Mouse (Mus musculus): Measurements from ENCODE around the gene Ctbp2. TPM values are rescaled to one million over a fixed set of nuclear protein-coding genes. Genes with fewer than 3 reads are reported as not detected.

The Ctbp2 gene
- total and polyA plus RNA-seq, 2 experiments from 2014 or later = 27.9 to 71.3 TPM

DNA sequence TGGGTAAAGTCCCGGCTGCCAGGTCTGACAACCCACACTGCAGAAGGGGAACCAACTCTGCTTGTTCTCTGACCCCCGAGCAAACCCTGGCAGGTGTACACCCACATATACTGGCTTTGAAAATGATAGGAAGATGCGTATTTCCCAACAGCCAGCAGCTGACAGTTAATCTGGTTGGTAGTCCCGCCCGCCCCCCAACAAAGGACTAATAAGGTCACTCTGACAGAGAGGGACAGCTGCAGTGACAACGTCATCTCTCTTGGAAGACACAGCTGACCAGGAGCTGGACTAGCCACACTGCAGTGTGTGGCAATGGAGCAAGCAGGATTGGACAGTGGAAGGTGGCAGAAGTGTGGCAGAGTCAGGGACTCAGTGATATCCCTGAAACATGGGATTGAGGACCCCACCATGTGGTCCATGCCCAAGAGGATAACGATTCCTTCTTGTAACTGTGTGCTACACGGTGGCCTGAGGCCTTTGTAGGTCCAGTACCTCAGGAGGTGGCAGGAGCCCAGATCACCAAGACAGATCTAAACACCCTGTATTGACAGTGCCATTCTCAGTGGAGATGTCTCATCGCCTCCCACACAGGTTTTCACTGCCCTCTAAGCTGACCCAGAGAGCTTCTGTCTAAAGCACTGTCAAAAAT is 131.1 kb downstream of the Ctbp2 start:
- TF ChIP-seq CTCF (IDR thresholded peaks at IDR 0.05; ENCODE audit: low read depth) (no peak), EP300 (IDR thresholded peaks at IDR 0.05; ENCODE audit: low read depth) (no peak)
- ATAC-seq (ENCODE audit: insufficient read depth, low read depth) = no peak
- Histone ChIP-seq H3K36me3 (replicated peaks; ENCODE audit: control insufficient read depth, insufficient read depth, low read length) (peaks cover 97% of the 10 kb centered on the region), H3K27me3 (ENCODE audit: control insufficient read depth, insufficient read depth, low read length) (no peaks in the 10 kb centered on the region), H3K9ac (replicated peaks; ENCODE audit: low read depth, low read length) (no peak overlapping the region), H3K4me2 (ENCODE audit: low read depth, low read length) (no peak overlapping the region), H3K4me1 (ENCODE audit: control insufficient read depth, insufficient read depth) (no peaks in the 10 kb centered on the region), H3K27ac (ENCODE audit: low read depth) (no peak overlapping the region), H3K9me3 (replicated peaks; ENCODE audit: control insufficient read depth, low read length) (no peaks in the 10 kb centered on the region), H3K4me3 (ENCODE audit: low read depth, low read length) (no peak overlapping the region)
- DNase-seq (ENCODE audit: low spot score) = no peak
- WGBS = 86% methylated on average over 9 of the region's 9 CpGs

DNA sequence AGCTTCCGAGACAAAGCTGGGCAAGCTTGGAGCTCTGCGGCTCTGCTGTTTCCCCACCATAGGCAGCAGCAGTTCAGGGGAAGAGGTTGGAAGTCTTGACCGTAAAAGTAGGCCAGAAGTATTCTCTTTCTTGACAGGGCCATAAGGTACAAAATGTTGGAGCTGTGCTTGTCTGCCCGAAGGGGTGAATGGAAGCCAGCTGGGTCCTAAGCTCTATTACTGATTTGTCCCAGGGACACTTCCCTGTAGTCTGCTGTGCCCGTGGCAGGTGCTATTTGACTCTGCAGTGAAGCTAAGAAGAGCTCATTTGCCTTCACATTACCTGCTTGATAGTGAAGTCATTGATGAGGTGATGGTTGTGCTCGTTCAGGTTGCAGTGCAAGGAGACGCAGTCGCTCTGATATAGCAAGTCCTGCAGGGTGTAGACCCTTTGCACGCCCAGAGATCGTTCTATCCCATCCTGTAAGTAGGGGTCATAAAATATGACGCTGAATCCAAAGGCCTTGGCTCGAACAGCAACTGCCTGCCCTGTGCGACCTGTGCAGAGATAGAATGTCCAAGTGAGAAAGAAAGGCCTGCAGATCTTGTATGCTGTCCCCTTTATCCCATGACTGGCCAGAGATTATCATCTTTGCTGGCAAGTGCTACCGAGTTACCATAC is 132.8 kb downstream of the Ctbp2 start:
- no peaks in the 10 kb centered on the region for H3K4me1 ChIP-seq (ENCODE audit: control insufficient read depth, insufficient read depth)
- H3K27me3 ChIP-seq (ENCODE audit: control insufficient read depth, insufficient read depth, low read length) = no peaks in the 10 kb centered on the region
- H3K4me3 ChIP-seq (ENCODE audit: low read depth, low read length) = no peak overlapping the region
- H3K9me3 ChIP-seq (replicated peaks; ENCODE audit: control insufficient read depth, low read length) = no peaks in the 10 kb centered on the region
- no peak overlapping the region for H3K4me2 ChIP-seq (ENCODE audit: low read depth, low read length)
- H3K36me3 ChIP-seq (replicated peaks; ENCODE audit: control insufficient read depth, insufficient read depth, low read length) = peaks cover 90% of the 10 kb centered on the region
- 89% methylated on average over 14 of the region's 14 CpGs for WGBS
- H3K27ac ChIP-seq (ENCODE audit: low read depth) = no peak overlapping the region
- H3K9ac ChIP-seq (replicated peaks; ENCODE audit: low read depth, low read length) = no peak overlapping the region
- ATAC-seq (ENCODE audit: insufficient read depth, low read depth) (no peak), DNase-seq (ENCODE audit: low spot score) (no peak)
- TF ChIP-seq CTCF (IDR thresholded peaks at IDR 0.05; ENCODE audit: low read depth) = no peak

DNA sequence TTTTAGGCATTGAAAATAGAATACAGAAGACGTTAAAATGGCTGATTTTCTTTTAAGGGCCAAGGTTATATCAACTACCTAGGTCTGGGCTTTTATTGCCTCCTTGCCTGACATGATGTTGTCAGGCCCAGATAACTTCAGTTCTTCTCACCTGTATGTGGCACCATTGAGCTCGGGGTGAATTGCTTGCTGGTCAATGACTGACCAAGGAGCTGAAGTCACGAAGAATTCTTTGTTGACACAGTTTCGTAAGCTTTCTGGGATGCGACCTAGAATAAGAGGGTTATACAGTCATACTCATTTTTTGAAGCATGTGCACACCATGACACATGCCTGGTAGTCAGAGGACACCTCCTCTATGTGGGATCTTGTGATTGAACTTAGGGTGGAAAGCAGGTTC is 134.3 kb downstream of the Ctbp2 start:
- Histone ChIP-seq H3K27me3 (ENCODE audit: control insufficient read depth, insufficient read depth, low read length) (no peaks in the 10 kb centered on the region), H3K4me3 (ENCODE audit: low read depth, low read length) (no peak overlapping the region), H3K27ac (ENCODE audit: low read depth) (no peak overlapping the region), H3K36me3 (replicated peaks; ENCODE audit: control insufficient read depth, insufficient read depth, low read length) (peaks cover 85% of the 10 kb centered on the region), H3K9ac (replicated peaks; ENCODE audit: low read depth, low read length) (no peak overlapping the region), H3K9me3 (replicated peaks; ENCODE audit: control insufficient read depth, low read length) (no peaks in the 10 kb centered on the region), H3K4me1 (ENCODE audit: control insufficient read depth, insufficient read depth) (no peaks in the 10 kb centered on the region), H3K4me2 (ENCODE audit: low read depth, low read length) (no peak overlapping the region)
- WGBS = 89% methylated on average over 5 of the region's 5 CpGs
- DNase-seq (ENCODE audit: low spot score) (no peak), ATAC-seq (ENCODE audit: insufficient read depth, low read depth) (no peak)
- TF ChIP-seq EP300 (IDR thresholded peaks at IDR 0.05; ENCODE audit: low read depth) (no peak), CTCF (IDR thresholded peaks at IDR 0.05; ENCODE audit: low read depth) (no peak)

DNA sequence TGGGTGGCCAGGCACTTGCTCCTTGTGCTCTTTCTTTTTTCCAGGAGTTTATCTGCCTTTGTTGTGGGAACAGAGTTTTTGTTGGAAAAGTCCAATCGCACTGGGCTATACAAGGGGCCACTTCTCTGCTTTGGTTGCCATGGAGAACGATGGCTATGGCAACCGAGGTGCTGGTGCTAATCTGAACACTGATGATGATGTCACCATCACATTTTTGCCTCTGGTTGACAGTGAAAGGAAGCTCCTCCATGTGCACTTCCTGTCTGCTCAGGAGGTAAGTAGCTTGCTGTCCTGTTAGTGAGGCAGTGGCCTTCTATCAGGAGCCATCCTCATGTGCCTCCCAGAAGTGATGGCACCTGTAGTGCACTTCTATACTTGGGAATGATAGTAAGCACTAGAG is 141.5 kb downstream of the Ctbp2 start:
- 33% methylated on average over 3 of the region's 3 CpGs for WGBS
- TF ChIP-seq CTCF (IDR thresholded peaks at IDR 0.05; ENCODE audit: low read depth) (no peak), EP300 (IDR thresholded peaks at IDR 0.05; ENCODE audit: low read depth) (no peak)
- Histone ChIP-seq H3K9me3 (replicated peaks; ENCODE audit: control insufficient read depth, low read length) (no peaks in the 10 kb centered on the region), H3K36me3 (replicated peaks; ENCODE audit: control insufficient read depth, insufficient read depth, low read length) (peaks cover 55% of the 10 kb centered on the region), H3K27ac (ENCODE audit: low read depth) (no peak overlapping the region), H3K9ac (replicated peaks; ENCODE audit: low read depth, low read length) (no peak overlapping the region), H3K4me2 (ENCODE audit: low read depth, low read length) (no peak overlapping the region), H3K27me3 (ENCODE audit: control insufficient read depth, insufficient read depth, low read length) (no peaks in the 10 kb centered on the region), H3K4me3 (ENCODE audit: low read depth, low read length) (no peak overlapping the region), H3K4me1 (ENCODE audit: control insufficient read depth, insufficient read depth) (no peaks in the 10 kb centered on the region)
- DNase-seq (ENCODE audit: low spot score) (no peak), ATAC-seq (ENCODE audit: insufficient read depth, low read depth) (peak; percentile 27; the same call in 1 of the 2 replicates)

DNA sequence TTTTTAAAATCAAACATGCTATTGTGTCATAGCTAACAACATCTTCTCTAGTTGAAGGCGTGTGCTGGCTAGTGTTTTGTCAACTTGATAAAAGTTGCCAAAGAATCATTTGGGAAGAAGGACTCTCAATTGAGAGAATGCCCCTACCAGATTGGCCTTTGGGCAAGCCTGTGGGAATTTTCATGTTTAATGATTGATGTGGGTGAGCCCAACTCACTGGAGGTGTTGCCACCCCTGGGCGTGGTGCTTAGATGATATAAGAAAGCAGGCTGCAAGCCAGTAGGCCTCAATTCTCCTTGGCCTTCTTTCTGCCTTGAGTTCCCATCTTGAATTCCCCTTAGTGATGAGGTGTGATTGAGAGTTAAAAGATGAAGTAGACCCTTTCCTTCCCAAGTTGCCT is 146.2 kb downstream of the Ctbp2 start:
- Histone ChIP-seq H3K27ac (ENCODE audit: low read depth) (no peak overlapping the region), H3K9ac (replicated peaks; ENCODE audit: low read depth, low read length) (no peak overlapping the region), H3K4me1 (ENCODE audit: control insufficient read depth, insufficient read depth) (no peaks in the 10 kb centered on the region), H3K27me3 (ENCODE audit: control insufficient read depth, insufficient read depth, low read length) (no peaks in the 10 kb centered on the region), H3K4me3 (ENCODE audit: low read depth, low read length) (no peak overlapping the region), H3K4me2 (ENCODE audit: low read depth, low read length) (no peak overlapping the region), H3K36me3 (replicated peaks; ENCODE audit: control insufficient read depth, insufficient read depth, low read length) (peaks cover 43% of the 10 kb centered on the region), H3K9me3 (replicated peaks; ENCODE audit: control insufficient read depth, low read length) (no peaks in the 10 kb centered on the region)
- ATAC-seq (ENCODE audit: insufficient read depth, low read depth) = no peak
- WGBS = 90% methylated on average over 2 of the region's 2 CpGs
- TF ChIP-seq EP300 (IDR thresholded peaks at IDR 0.05; ENCODE audit: low read depth) (no peak), CTCF (IDR thresholded peaks at IDR 0.05; ENCODE audit: low read depth) (no peak)
- DNase-seq (ENCODE audit: low spot score) = no peak

DNA sequence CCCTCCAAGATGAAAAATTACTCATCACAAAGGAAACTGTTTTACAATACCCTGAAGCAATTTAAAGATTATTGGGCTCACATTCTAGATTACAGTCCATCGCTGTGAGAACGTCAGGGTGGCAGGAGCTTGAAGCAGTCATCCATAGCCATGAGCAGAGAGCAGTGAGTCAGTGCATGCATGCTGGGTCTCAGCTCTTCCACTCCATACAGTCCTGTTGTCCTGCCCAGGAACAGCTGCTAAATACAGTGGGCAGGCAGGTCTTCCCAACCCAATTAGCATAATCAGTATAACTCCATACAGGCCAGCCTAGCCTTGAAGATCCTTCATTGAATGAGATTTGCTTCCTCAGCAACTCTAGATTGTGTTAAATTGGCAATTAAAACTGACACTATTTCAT is 148.1 kb downstream of the Ctbp2 start:
- Histone ChIP-seq H3K27ac (ENCODE audit: low read depth) (no peak overlapping the region), H3K4me3 (ENCODE audit: low read depth, low read length) (no peak overlapping the region), H3K4me2 (ENCODE audit: low read depth, low read length) (no peak overlapping the region), H3K9ac (replicated peaks; ENCODE audit: low read depth, low read length) (no peak overlapping the region), H3K9me3 (replicated peaks; ENCODE audit: control insufficient read depth, low read length) (no peaks in the 10 kb centered on the region), H3K4me1 (ENCODE audit: control insufficient read depth, insufficient read depth) (no peaks in the 10 kb centered on the region), H3K27me3 (ENCODE audit: control insufficient read depth, insufficient read depth, low read length) (no peaks in the 10 kb centered on the region), H3K36me3 (replicated peaks; ENCODE audit: control insufficient read depth, insufficient read depth, low read length) (peaks cover 27% of the 10 kb centered on the region)
- ATAC-seq (ENCODE audit: insufficient read depth, low read depth) = no peak
- WGBS = 87% methylated on average over 2 of the region's 2 CpGs
- TF ChIP-seq CTCF (IDR thresholded peaks at IDR 0.05; ENCODE audit: low read depth) (no peak), EP300 (IDR thresholded peaks at IDR 0.05; ENCODE audit: low read depth) (no peak)
- no peak for DNase-seq (ENCODE audit: low spot score)
